Mouse (Mus musculus): ENCODE measurements around the gene Plcxd2. TPM values are rescaled to one million over a fixed set of nuclear protein-coding genes. Genes with fewer than 3 reads are reported as not detected.

Gene Plcxd2
- total RNA-seq, 2 experiments from 2014 or later: 0.33 to 0.43 TPM

DNA sequence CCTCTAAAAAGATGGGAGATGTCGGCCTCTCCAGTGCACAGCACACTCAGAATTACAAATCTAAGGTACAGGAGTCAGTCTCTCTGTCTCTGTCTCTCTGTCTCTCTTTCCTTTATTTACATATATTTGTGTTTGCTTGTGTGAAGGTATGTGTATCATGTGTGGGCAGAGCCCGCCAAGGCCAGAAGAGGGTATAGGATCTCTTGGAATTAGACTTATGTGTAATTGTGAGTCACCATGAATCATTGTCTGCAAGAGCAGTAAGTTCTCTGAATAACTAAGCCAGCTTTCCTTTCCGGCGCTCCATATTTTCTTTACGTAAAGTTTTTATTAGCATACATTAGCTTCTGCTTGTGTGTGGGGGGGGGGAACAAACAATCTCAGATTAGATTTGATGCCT is 64.4 kb downstream of the Plcxd2 start:
- intact Hi-C loops (cut with DNase I; ENCODE audit: low total_unique reads): no loop called here
- DNase-seq: no peak

DNA sequence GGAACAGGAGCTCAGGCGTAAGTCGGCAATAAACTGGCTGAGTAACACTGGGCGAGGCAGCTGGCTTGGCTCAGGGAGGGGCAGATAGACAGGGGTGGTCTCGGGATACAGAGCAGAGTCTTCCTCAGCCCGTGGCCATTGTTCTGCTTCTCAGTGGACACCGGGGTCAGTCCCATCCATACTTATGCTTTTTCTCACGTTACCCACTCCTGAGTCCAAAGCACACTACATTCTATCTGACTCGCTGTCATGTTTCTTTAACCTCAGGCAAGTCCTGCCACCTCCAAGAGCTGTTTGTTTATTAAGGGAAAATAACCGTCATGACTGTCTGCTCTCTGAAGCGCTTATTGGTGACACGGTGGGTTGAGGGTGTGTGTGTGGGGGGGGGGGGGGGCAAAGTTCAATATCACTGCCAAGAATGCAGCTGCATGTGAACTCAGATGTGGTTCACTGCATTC is 64.8 kb downstream of the Plcxd2 start:
- no peak for DNase-seq
- intact Hi-C loops (cut with DNase I; ENCODE audit: low total_unique reads): no loop called here

DNA sequence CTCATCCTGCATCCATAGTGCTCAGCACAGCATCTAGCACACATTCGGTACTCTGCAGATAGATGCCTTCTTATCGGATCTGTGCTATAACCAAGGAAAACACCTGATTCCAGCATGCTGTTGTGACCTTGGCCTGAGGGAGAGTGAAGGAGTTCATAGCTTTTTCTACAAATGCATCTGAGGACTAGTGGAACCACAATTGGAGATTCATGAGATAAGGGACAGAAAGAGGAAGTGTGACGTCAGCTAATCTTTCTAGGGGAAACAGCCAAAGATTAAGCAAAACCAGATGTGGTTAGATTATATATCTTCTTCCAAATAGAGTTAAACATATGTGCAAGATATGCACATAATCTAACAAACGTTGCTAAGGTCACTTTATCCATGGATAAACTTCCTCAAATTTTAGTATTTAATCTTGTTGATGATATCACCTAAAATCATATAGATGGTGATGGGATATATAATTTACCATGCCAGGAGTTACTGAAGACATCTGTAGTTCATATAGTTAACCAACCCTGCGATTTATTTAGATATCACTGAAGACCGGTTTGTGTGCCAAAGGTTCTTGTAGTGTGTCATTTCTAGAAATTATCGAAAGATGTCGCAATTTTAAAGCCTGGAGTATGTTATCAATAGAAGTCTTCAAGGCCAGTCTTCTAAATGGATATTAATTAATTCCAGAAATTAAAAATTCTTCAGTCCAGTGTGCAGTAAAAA is 67.7 kb downstream of the Plcxd2 start:
- DNase-seq: no peak
- intact Hi-C loops (cut with DNase I; ENCODE audit: low total_unique reads): no loop called here

DNA sequence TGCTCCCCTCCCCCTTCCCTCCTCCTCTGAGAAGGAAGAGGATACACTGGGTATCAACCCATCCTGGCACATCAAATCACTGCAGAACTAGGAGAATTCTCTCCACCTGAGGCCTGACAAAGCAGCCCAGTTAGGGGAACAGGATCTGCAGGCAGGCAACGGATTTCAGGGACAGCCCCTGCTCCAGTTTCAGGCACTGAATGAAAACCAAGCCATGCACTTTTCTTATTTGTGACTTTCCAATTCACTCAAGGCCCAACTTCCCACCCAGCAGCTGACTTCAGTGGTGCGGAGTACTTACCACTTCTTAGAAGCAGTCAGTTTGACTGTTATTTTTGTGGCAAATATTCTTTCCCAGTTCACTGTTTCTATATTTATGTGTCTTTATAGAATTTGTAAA is 69.3 kb downstream of the Plcxd2 start:
- intact Hi-C loops (cut with DNase I; ENCODE audit: low total_unique reads): no loop called here
- DNase-seq: no peak

DNA sequence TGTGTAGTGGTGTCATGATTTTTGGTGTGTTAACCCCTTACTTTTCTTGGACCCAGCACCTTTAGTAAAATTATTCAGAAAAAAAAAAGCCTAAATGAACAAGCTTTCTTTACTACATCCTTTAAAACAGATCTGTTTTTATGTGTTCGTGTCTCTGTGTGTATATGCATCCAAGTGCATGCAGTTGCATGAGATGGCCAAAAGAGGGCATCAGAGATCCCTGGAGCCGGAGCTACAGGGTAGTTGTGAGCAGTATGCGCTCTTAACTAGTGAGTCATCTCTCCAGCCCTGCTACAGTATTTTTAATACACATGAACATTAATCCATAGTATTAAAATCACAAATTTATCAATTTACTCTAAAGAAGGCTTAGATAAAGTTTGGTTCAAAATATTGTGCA is 70.6 kb downstream of the Plcxd2 start:
- no peak for DNase-seq
- intact Hi-C loops (cut with DNase I; ENCODE audit: low total_unique reads): no loop called here

DNA sequence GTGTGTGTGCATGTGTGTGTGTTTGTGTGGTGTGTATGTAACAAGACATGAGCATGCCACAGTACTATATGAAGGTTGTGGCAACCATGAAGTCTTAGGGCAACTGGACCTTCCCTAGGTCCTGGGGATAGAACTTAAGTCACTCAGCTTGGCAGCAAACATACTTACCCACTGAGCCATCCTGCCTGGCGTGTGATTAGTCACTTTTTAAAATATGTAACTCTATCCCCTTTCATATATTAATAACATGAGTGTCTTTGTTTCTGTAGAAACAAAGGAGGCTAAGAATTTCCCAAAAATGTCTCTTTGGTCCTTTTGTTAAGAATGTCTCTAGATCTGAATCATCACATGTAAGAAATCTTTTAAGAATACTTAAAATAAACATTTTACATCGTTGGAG is 72.6 kb downstream of the Plcxd2 start:
- DNase-seq: no peak
- intact Hi-C loops (cut with DNase I; ENCODE audit: low total_unique reads): no loop called here

DNA sequence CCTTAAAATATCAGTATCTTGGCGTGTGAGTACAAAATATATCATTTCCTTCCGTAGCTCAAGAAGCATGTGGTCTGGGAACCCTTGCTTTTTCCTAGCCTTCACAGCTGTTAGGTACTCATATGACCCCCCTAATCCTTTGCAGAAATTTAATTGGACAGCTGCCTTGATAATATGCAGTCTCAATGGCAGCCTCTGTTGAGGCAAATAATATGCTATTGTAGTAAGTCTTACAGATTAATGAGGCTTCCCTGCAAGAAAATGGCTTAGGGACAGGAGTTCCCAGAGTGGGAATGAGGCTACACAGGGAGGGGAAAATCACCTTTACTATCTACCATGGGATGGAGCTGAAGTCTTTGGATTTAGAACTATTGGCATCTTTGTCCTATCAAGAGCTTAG is 73.5 kb downstream of the Plcxd2 start:
- DNase-seq: no peak
- intact Hi-C loops (cut with DNase I; ENCODE audit: low total_unique reads): no loop called here

DNA sequence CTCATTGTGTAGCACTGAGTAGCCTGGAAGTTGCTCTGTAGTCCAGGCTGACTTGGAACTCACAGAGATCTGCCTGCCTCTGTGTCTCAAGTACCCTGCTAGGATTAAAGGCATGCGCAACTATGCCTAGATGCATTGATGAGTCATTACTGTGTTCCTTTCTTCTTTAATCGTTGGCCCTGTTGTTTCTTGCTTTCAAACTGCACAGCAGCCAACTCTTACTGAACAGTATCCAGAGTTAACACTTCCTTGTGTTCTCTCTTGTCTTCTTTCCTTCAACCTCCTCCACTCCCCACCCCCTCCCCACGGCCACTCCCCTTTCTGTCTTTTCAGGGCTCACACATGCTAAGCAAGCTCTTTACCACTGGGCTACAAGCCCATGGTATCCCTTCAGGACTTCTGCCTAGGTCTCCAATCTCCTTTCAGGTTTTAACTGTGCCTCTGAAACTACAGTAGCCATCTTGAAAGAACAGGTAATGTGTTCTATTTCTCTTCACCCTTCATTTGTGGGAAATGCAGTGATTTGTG is 74.0 kb downstream of the Plcxd2 start:
- DNase-seq: no peak
- intact Hi-C loops (cut with DNase I; ENCODE audit: low total_unique reads): no loop called here

DNA sequence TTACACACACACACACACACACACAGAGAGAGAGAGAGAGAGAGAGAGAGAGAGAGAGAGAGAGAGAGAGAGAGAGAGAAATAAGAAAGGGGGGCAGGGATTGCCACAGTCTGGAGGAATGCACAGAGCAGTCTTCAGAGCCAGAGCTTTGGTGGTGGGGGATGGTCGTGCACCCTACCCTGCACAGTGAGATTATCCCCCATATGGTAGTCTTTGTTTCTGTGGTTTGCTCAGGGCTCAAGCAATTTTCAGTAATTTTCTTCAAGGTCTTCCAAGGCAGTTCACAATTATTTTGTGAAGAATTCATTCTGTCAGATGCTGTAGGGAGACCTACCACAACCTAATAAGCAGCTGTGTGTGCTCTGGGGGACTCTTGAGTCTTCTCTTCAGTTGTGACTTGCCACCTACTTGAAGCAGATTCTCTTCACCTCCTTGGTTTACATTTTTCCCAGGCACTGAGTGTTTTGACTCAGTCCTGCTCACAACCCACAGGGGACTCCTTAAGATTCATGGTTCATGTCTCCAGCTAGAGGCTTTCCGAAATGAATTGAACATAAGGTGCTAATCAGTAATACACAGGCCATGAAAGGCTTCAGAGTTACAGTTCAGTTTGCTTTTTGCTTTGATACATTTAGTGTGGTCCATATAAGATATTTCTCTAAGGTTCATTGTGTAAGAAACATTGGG is 75.2 kb downstream of the Plcxd2 start:
- intact Hi-C loops (cut with DNase I; ENCODE audit: low total_unique reads): no loop called here
- DNase-seq: no peak

DNA sequence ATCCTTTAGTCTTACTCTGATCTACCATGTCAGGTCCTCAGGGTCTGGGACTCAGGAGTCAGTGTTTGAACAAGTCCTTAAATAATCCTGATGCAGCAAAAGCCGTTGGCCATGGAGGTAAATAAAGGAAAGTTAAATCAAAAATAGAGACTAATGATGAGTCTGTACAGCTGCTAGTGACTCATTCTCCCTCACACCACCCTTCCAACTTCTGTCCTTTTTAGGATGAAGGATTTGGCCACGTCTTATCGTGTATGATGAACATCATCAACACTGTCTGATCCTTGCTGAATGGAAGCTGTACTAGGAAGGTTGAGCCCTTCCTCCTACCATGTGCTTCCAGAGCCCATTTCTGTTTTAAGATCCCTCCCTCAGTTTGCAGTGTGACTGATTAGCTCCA is 79.7 kb downstream of the Plcxd2 start:
- DNase-seq: no peak
- intact Hi-C loops (cut with DNase I; ENCODE audit: low total_unique reads): no loop called here

DNA sequence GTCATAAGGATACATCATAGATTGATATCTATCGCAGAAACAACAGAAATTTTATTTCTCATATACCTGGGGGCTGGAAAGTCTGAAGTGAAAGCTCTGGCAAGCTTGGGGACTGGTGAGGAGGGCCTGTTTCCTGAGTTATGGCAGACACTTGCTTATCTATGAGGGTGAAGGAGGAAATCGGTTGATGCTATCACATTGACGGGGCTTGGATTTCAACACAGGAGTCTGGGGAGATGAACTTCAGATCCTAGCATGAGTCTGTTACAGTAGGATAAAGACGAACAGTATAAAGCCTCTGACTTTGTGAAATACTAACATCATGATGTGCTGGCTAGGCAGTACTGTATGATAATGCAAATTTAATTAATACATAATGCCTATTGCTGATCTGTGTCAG is 81.9 kb downstream of the Plcxd2 start:
- intact Hi-C loops (cut with DNase I; ENCODE audit: low total_unique reads): no loop called here
- DNase-seq: no peak

DNA sequence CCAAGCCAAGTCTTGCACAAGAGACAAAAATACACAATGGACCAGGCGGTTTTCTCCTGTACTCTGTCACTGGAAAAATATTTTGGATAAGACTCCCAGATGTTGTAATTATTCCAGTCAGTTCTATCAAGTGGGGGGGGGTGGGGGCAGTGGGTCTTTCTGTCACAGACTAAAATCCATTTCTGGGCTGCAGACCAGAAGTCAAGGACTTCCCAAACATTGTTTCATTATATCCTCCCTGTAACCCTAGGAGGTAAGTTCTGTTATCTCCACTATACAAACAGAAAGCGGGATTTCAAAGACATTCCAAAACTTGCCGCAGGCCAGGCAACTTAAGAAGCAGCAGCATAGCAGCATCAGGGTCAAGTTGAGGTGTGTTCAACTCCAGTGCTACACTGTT is 82.4 kb downstream of the Plcxd2 start:
- intact Hi-C loops (cut with DNase I; ENCODE audit: low total_unique reads): no loop called here
- DNase-seq: no peak

DNA sequence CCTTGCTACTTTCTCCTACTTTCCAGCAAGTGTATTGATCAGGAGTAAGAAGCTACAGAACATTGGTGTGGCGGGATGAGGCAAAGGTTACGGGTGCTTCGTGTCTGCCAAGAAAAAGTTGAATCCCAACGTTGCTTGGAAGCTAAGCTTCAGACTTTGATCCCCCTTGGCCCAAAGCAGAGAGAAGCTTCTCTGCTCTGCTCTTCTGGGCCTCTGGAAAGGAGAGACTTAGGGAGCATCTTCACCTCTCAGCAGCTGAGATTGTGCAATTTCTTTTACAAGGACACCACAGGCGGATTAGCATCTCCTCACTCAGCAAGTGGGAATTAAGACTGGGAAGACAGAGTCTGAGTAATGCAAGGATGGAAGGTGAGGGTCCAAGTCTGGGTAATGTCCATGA is 83.1 kb downstream of the Plcxd2 start:
- no peak for DNase-seq
- intact Hi-C loops (cut with DNase I; ENCODE audit: low total_unique reads): no loop called here

DNA sequence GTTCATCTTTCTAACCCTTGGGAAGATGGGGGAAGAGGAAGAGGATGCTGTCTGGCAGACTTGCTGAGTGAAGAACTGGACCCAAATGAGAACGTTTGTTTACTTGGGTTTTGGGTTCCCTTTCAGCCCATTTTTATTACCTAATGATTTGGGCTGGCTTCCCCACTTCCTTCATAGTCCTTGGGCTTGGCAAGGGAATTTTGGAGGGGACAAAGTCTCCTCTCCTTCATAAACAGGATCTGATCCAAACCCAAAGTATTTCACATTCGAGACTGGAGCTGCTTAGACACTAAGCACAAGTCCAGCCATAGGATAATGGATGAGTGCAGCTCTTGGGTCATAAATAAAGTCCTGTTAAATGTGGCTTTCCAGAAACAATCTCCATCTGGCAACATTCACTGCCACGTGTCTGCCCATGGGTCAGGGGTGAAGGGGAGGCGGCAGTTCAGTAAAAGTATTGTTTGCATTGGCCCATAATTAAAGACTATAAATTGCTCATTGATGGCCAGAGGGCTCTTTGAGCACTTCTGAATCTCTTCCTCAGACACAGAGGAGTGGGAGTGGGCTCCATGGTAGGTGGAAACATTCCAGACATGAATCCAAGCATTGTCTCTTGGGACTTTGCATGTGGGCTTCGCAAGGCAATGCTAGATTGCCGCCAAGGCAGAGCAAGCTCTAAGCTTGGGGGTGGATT is 86.1 kb downstream of the Plcxd2 start:
- intact Hi-C loops (cut with DNase I; ENCODE audit: low total_unique reads): no loop called here
- DNase-seq: no peak

DNA sequence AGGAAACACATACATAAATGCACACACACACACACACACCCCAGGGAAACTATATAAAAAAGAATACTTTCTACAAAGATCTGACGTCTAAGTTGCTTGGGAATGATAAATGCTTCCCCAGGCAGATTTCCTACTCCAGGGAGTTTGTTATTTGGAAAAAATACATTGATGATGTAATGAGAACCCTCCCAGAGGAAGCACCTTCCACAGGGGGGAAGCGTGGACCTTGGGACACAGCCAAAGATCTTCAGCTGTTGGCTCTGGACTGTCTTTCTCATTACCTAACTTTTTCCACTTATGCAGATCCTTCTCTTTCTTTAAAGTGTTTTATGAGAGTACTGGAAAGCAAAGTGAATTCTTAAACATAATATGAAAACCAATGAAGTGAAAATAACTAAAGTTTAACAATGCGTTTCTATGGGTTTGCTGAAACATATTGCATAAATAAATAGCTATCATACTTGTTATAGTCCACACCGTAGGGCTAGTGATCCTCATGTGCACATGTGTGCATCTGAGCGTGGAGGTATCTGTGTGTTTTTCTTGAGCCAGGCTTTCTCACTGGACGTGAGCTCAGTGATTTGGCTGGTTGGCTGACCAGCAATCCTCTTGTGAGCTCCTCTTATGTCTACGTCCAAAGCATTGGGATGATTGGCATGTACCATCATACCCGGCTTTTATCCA is 87.3 kb downstream of the Plcxd2 start:
- intact Hi-C loops (cut with DNase I; ENCODE audit: low total_unique reads): no loop called here
- DNase-seq: peak; percentile 48

DNA sequence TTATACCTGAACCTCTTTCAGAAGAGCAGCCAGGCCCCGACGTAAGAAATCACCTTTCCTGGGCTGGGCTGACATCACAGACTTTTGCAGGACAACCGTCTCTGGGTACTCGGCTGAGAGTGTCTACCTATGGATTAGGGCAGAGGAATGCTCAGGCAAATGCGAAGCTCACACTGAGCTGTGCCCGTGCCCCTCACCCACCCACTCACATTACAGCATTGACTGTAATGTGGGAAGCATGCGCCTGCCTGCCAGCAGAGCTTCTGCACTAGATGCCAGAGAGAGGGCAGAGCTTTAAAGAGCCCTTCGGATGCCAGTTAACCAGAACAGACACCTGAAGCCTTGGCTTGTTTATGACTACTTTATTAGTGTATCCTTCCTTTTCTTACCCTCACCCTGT is 90.4 kb downstream of the Plcxd2 start:
- DNase-seq: no peak
- intact Hi-C loops (cut with DNase I; ENCODE audit: low total_unique reads): no loop called here
